Mouse (Mus musculus): ENCODE results near the gene Gm9964.

DNA sequence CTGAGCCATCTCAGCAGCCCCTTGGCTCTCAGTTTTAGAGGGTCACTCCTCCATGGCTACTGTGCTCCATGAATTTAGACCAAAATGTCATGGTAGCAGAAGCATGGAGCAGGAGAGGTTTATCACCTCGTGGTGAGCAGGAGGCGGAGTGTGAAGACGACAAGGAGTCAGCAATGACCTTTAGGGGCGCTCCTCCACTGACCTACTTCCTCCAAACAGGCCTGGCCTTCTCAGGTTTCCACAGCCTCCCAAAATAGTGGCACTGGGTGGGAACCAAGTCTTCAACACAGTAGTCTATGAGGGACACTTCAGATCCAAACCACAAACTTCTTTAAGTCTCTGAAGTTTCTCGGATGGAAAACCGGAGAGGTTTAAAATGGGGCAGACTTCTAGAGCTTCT lies 38.0 kb downstream of the Gm9964 start:
- no peak for TF ChIP-seq CTCF (IDR thresholded peaks at IDR 0.05; ENCODE audit: low read depth, low read length)
- TF ChIP-seq POLR2A (IDR thresholded peaks at IDR 0.05; ENCODE audit: borderline replicate concordance, low read depth, low read length) = no peak
